Mouse (Mus musculus): ENCODE data around the gene Ccr1. TPM values are rescaled to one million over a fixed set of nuclear protein-coding genes. Genes with fewer than 3 reads are reported as not detected.

Ccr1 gene
- polyA plus RNA-seq (2014; fragmentation: Nextera tagmentation; extraction: Ambion mirVana): 1.8 and 2.9 TPM in 2 replicates

- ATAC-seq (ENCODE audit: low FRiP score, low TSS enrichment): no peak
- Histone ChIP-seq H3K36me3 (ENCODE audit: control insufficient read depth, insufficient read depth, low read length) (no peaks in the 10 kb centered on the region), H3K27me3 (ENCODE audit: control insufficient read depth, insufficient read depth, low read length) (no peaks in the 10 kb centered on the region), H3K4me2 (replicated peaks; ENCODE audit: low read depth, low read length) (no peak within 1 kb of the TSS), H3K9ac (ENCODE audit: low read depth, low read length) (no peak within 1 kb of the TSS), H3K27ac (ENCODE audit: low read depth, low read length) (no peak within 1 kb of the TSS), H3K4me1 (ENCODE audit: control insufficient read depth, insufficient read depth, low read length) (no peaks in the 10 kb centered on the region), H3K9me3 (ENCODE audit: control insufficient read depth, low read length) (no peaks in the 10 kb centered on the region), H3K4me3 (ENCODE audit: low read length) (no peak within 1 kb of the TSS)
- WGBS: 77% methylated on average over 1 of the region's 1 CpGs
Measured at GRCm38 (mm10) chr9:123968290-123968912, at the start of gene Ccr1. Gene Ccr1, minus strand, starts transcription at chr9:123968692.

GRCm38 (mm10) chr9:124016048-124016447, 47.6 kb upstream of the Ccr1 start:
- 72% methylated on average over 2 of the region's 2 CpGs for WGBS
- H3K27ac ChIP-seq (ENCODE audit: low read depth, low read length): no peak overlapping the region
- no peaks in the 10 kb centered on the region for H3K27me3 ChIP-seq (ENCODE audit: control insufficient read depth, insufficient read depth, low read length)
- H3K4me3 ChIP-seq (ENCODE audit: low read length): no peak overlapping the region
- no peaks in the 10 kb centered on the region for H3K9me3 ChIP-seq (ENCODE audit: control insufficient read depth, low read length)
- H3K4me2 ChIP-seq (replicated peaks; ENCODE audit: low read depth, low read length): no peak overlapping the region
- H3K36me3 ChIP-seq (ENCODE audit: control insufficient read depth, insufficient read depth, low read length): no peaks in the 10 kb centered on the region
- no peak overlapping the region for H3K9ac ChIP-seq (ENCODE audit: low read depth, low read length)
- no peaks in the 10 kb centered on the region for H3K4me1 ChIP-seq (ENCODE audit: control insufficient read depth, insufficient read depth, low read length)
- ATAC-seq (ENCODE audit: low FRiP score, low TSS enrichment): no peak

GRCm38 (mm10) chr9:124014985-124015652, 46.6 kb upstream of the Ccr1 start:
- Histone ChIP-seq H3K4me3 (ENCODE audit: low read length) (no peak overlapping the region), H3K4me2 (replicated peaks; ENCODE audit: low read depth, low read length) (no peak overlapping the region), H3K36me3 (ENCODE audit: control insufficient read depth, insufficient read depth, low read length) (no peaks in the 10 kb centered on the region), H3K4me1 (ENCODE audit: control insufficient read depth, insufficient read depth, low read length) (no peaks in the 10 kb centered on the region), H3K9ac (ENCODE audit: low read depth, low read length) (no peak overlapping the region), H3K27ac (ENCODE audit: low read depth, low read length) (no peak overlapping the region), H3K27me3 (ENCODE audit: control insufficient read depth, insufficient read depth, low read length) (no peaks in the 10 kb centered on the region), H3K9me3 (ENCODE audit: control insufficient read depth, low read length) (no peaks in the 10 kb centered on the region)
- ATAC-seq (ENCODE audit: low FRiP score, low TSS enrichment): no peak
- WGBS: 86% methylated on average over 2 of the region's 2 CpGs

- 89% methylated on average over 3 of the region's 3 CpGs for WGBS
Measured at GRCm38 (mm10) chr9:124013270-124013669, 44.8 kb upstream of the Ccr1 start.

GRCm38 (mm10) chr9:124012691-124013090, 44.2 kb upstream of the Ccr1 start:
- no peaks in the 10 kb centered on the region for H3K9me3 ChIP-seq (ENCODE audit: control insufficient read depth, low read length)
- no peak for ATAC-seq (ENCODE audit: low FRiP score, low TSS enrichment)
- H3K36me3 ChIP-seq (ENCODE audit: control insufficient read depth, insufficient read depth, low read length): no peaks in the 10 kb centered on the region
- no peaks in the 10 kb centered on the region for H3K27me3 ChIP-seq (ENCODE audit: control insufficient read depth, insufficient read depth, low read length)
- no peak overlapping the region for H3K9ac ChIP-seq (ENCODE audit: low read depth, low read length)
- WGBS: 75% methylated on average over 2 of the region's 2 CpGs
- no peak overlapping the region for H3K4me3 ChIP-seq (ENCODE audit: low read length)
- no peaks in the 10 kb centered on the region for H3K4me1 ChIP-seq (ENCODE audit: control insufficient read depth, insufficient read depth, low read length)
- no peak overlapping the region for H3K4me2 ChIP-seq (replicated peaks; ENCODE audit: low read depth, low read length)
- H3K27ac ChIP-seq (ENCODE audit: low read depth, low read length): no peak overlapping the region

More at GRCm38 (mm10) chr9:124013270-124013669, 44.8 kb upstream of the Ccr1 start:
- ATAC-seq (ENCODE audit: low FRiP score, low TSS enrichment): no peak
- no peaks in the 10 kb centered on the region for H3K9me3 ChIP-seq (ENCODE audit: control insufficient read depth, low read length)
- H3K4me2 ChIP-seq (replicated peaks; ENCODE audit: low read depth, low read length): no peak overlapping the region
- H3K27ac ChIP-seq (ENCODE audit: low read depth, low read length): no peak overlapping the region
- H3K27me3 ChIP-seq (ENCODE audit: control insufficient read depth, insufficient read depth, low read length): no peaks in the 10 kb centered on the region
- H3K9ac ChIP-seq (ENCODE audit: low read depth, low read length): no peak overlapping the region
- no peaks in the 10 kb centered on the region for H3K36me3 ChIP-seq (ENCODE audit: control insufficient read depth, insufficient read depth, low read length)
- no peak overlapping the region for H3K4me3 ChIP-seq (ENCODE audit: low read length)
- H3K4me1 ChIP-seq (ENCODE audit: control insufficient read depth, insufficient read depth, low read length): no peaks in the 10 kb centered on the region

- H3K4me1 ChIP-seq (ENCODE audit: control insufficient read depth, insufficient read depth, low read length): no peaks in the 10 kb centered on the region
- H3K9ac ChIP-seq (ENCODE audit: low read depth, low read length): no peak overlapping the region
- H3K9me3 ChIP-seq (ENCODE audit: control insufficient read depth, low read length): no peaks in the 10 kb centered on the region
- H3K27me3 ChIP-seq (ENCODE audit: control insufficient read depth, insufficient read depth, low read length): no peaks in the 10 kb centered on the region
- no peaks in the 10 kb centered on the region for H3K36me3 ChIP-seq (ENCODE audit: control insufficient read depth, insufficient read depth, low read length)
- WGBS: 85% methylated on average over 2 of the region's 2 CpGs
- H3K4me2 ChIP-seq (replicated peaks; ENCODE audit: low read depth, low read length): no peak overlapping the region
- no peak for ATAC-seq (ENCODE audit: low FRiP score, low TSS enrichment)
- H3K4me3 ChIP-seq (ENCODE audit: low read length): no peak overlapping the region
- H3K27ac ChIP-seq (ENCODE audit: low read depth, low read length): no peak overlapping the region
Measured at GRCm38 (mm10) chr9:123999784-124000183, 31.3 kb upstream of the Ccr1 start.

- Histone ChIP-seq H3K4me1 (ENCODE audit: control insufficient read depth, insufficient read depth, low read length) (no peaks in the 10 kb centered on the region), H3K9ac (ENCODE audit: low read depth, low read length) (no peak overlapping the region), H3K9me3 (ENCODE audit: control insufficient read depth, low read length) (no peaks in the 10 kb centered on the region), H3K4me3 (ENCODE audit: low read length) (no peak overlapping the region), H3K27ac (ENCODE audit: low read depth, low read length) (no peak overlapping the region), H3K27me3 (ENCODE audit: control insufficient read depth, insufficient read depth, low read length) (no peaks in the 10 kb centered on the region), H3K36me3 (ENCODE audit: control insufficient read depth, insufficient read depth, low read length) (no peaks in the 10 kb centered on the region), H3K4me2 (replicated peaks; ENCODE audit: low read depth, low read length) (no peak overlapping the region)
- WGBS: 85% methylated on average over 3 of the region's 3 CpGs
- ATAC-seq (ENCODE audit: low FRiP score, low TSS enrichment): no peak
Measured at GRCm38 (mm10) chr9:123997719-123998118, 29.2 kb upstream of the Ccr1 start.

- H3K4me3 ChIP-seq (ENCODE audit: low read length): no peak overlapping the region
- no peak for ATAC-seq (ENCODE audit: low FRiP score, low TSS enrichment)
- H3K36me3 ChIP-seq (ENCODE audit: control insufficient read depth, insufficient read depth, low read length): no peaks in the 10 kb centered on the region
- H3K9me3 ChIP-seq (ENCODE audit: control insufficient read depth, low read length): no peaks in the 10 kb centered on the region
- no peaks in the 10 kb centered on the region for H3K4me1 ChIP-seq (ENCODE audit: control insufficient read depth, insufficient read depth, low read length)
- H3K4me2 ChIP-seq (replicated peaks; ENCODE audit: low read depth, low read length): no peak overlapping the region
- 59% methylated on average over 1 of the region's 1 CpGs for WGBS
- H3K27ac ChIP-seq (ENCODE audit: low read depth, low read length): no peak overlapping the region
- no peaks in the 10 kb centered on the region for H3K27me3 ChIP-seq (ENCODE audit: control insufficient read depth, insufficient read depth, low read length)
- no peak overlapping the region for H3K9ac ChIP-seq (ENCODE audit: low read depth, low read length)
Measured at GRCm38 (mm10) chr9:123991312-123991906, 22.9 kb upstream of the Ccr1 start.

- Histone ChIP-seq H3K4me3 (ENCODE audit: low read length) (no peak overlapping the region), H3K36me3 (ENCODE audit: control insufficient read depth, insufficient read depth, low read length) (no peaks in the 10 kb centered on the region), H3K27ac (ENCODE audit: low read depth, low read length) (no peak overlapping the region), H3K4me1 (ENCODE audit: control insufficient read depth, insufficient read depth, low read length) (no peaks in the 10 kb centered on the region), H3K9ac (ENCODE audit: low read depth, low read length) (no peak overlapping the region), H3K4me2 (replicated peaks; ENCODE audit: low read depth, low read length) (no peak overlapping the region), H3K27me3 (ENCODE audit: control insufficient read depth, insufficient read depth, low read length) (no peaks in the 10 kb centered on the region), H3K9me3 (ENCODE audit: control insufficient read depth, low read length) (no peaks in the 10 kb centered on the region)
- 65% methylated on average over 3 of the region's 3 CpGs for WGBS
- no peak for ATAC-seq (ENCODE audit: low FRiP score, low TSS enrichment)
Measured at GRCm38 (mm10) chr9:123989671-123990070, 21.2 kb upstream of the Ccr1 start.
